Mouse (Mus musculus) hindbrain, embryonic 14.5 days (tissue): Measurements from ENCODE around the gene Galnt18. TPM values are rescaled to one million over a fixed set of nuclear protein-coding genes. Genes with fewer than 3 reads are reported as not detected.
A peak's percentile ranks its signal among the peaks of the same experiment; 100 is the strongest.

Experiments used
- ATAC-seq: fragments of 200-750 bp; cut with Nextera tagmentation; 2 replicates; pipeline ENCODE4 v1.8.0; 2017; ENCODE audit warnings: moderate number of reproducible peaks, mild to moderate bottlenecking, moderate TSS enrichment, moderate library complexity; ENCODE audit not compliant: low FRiP score
- DNase-seq: peaks from one replicate; pipeline ENCODE4 v3.0.0-alpha.2; 2015; ENCODE audit warnings: low spot score
- H3K27ac ChIP-seq: fragments of 300-500 bp; sonication (generic); 2 replicates; pipeline ENCODE4 v1.5.1; 2014; ENCODE audit warnings: mild to moderate bottlenecking, moderate library complexity
- H3K27me3 ChIP-seq: fragments of 300-500 bp; sonication (generic); 2 replicates; pipeline ENCODE4 v1.6.1; 2014; ENCODE audit warnings: mild to moderate bottlenecking, low read length, mixed read lengths; ENCODE audit not compliant: control insufficient read depth, insufficient read depth
- H3K36me3 ChIP-seq: fragments of 300-500 bp; sonication (generic); replicated peaks from 2 replicates; pipeline ENCODE4 v1.6.1; 2014; ENCODE audit not compliant: control insufficient read depth, insufficient read depth
- H3K4me1 ChIP-seq: fragments of 300-500 bp; sonication (generic); replicated peaks from 2 replicates; pipeline ENCODE4 v1.6.1; 2014; ENCODE audit warnings: antibody characterized with exemption, low read length, mixed read lengths; ENCODE audit not compliant: control insufficient read depth, insufficient read depth
- H3K4me2 ChIP-seq: fragments of 300-500 bp; sonication (generic); replicated peaks from 2 replicates; pipeline ENCODE4 v1.6.1; 2014; ENCODE audit warnings: mild to moderate bottlenecking, moderate library complexity
- H3K4me3 ChIP-seq: fragments of 300-500 bp; sonication (generic); replicated peaks from 2 replicates; pipeline ENCODE4 v1.5.1; 2014; ENCODE audit warnings: mild to moderate bottlenecking, low read length
- H3K9ac ChIP-seq: fragments of 300-500 bp; sonication (generic); 2 replicates; pipeline ENCODE4 v1.6.1; 2014
- H3K9me3 ChIP-seq: fragments of 300-500 bp; sonication (generic); 2 replicates; pipeline ENCODE4 v1.6.1; 2016; ENCODE audit warnings: low read length; ENCODE audit not compliant: control insufficient read depth
- WGBS: fragments of 180-500 bp; shearing (Covaris S2); extraction: QIAGEN DNeasy Blood & Tissue Kit; methylation state at CpG from one replicate; pipeline ENCODE4 v1.1.7; 2014; 5-methylcytosine and 5-hydroxymethylcytosine counted together
- polyA plus RNA-seq: library from polyadenylated mRNA; unstranded; fragments of >200 nt; fragmentation: Nextera tagmentation; extraction: Ambion mirVana; gene quantifications from 2 replicates; pipeline ENCODE4 v1.2.1, GENCODE M21; 2014

Galnt18 gene
- polyA plus RNA-seq, 1 experiment from 2014 or later: 10.9 TPM

- Histone ChIP-seq H3K27me3 (no peaks in the 10 kb centered on the region), H3K9me3 (no peaks in the 10 kb centered on the region), H3K4me1 (no peaks in the 10 kb centered on the region), H3K9ac (no peak overlapping the region), H3K27ac (no peak overlapping the region), H3K4me3 (no peak overlapping the region), H3K4me2 (no peak overlapping the region), H3K36me3 (no peaks in the 10 kb centered on the region)
- DNase-seq (no peak), ATAC-seq (peak; percentile 70; the same call in 1 of the 2 replicates)
- 55% methylated on average over 5 of the region's 5 CpGs for WGBS
Observed at GRCm38 (mm10) chr7:111467715-111468114, 312.1 kb downstream of the Galnt18 start.

- 87% methylated on average over 1 of the region's 1 CpGs for WGBS
- DNase-seq (no peak), ATAC-seq (no peak)
Observed at GRCm38 (mm10) chr7:111466720-111467119, 313.1 kb downstream of the Galnt18 start.

GRCm38 (mm10) chr7:111466121-111466520 lies 313.7 kb downstream of the Galnt18 start:
- ATAC-seq (no peak), DNase-seq (no peak)
- no peak overlapping the region for H3K4me2 ChIP-seq
- H3K27ac ChIP-seq: no peak overlapping the region
- 85% methylated on average over 3 of the region's 3 CpGs for WGBS
- H3K36me3 ChIP-seq: no peaks in the 10 kb centered on the region
- no peak overlapping the region for H3K4me3 ChIP-seq
- H3K4me1 ChIP-seq: no peaks in the 10 kb centered on the region
- no peak overlapping the region for H3K9ac ChIP-seq
- no peaks in the 10 kb centered on the region for H3K27me3 ChIP-seq
- no peaks in the 10 kb centered on the region for H3K9me3 ChIP-seq

More at GRCm38 (mm10) chr7:111466720-111467119, 313.1 kb downstream of the Galnt18 start:
- H3K4me2 ChIP-seq: no peak overlapping the region
- no peak overlapping the region for H3K9ac ChIP-seq
- no peaks in the 10 kb centered on the region for H3K9me3 ChIP-seq
- no peaks in the 10 kb centered on the region for H3K4me1 ChIP-seq
- no peak overlapping the region for H3K4me3 ChIP-seq
- H3K27me3 ChIP-seq: no peaks in the 10 kb centered on the region
- no peaks in the 10 kb centered on the region for H3K36me3 ChIP-seq
- H3K27ac ChIP-seq: no peak overlapping the region

GRCm38 (mm10) chr7:111459716-111460115 lies 320.1 kb downstream of the Galnt18 start:
- WGBS: 86% methylated on average over 4 of the region's 4 CpGs
- Histone ChIP-seq H3K4me2 (no peak overlapping the region), H3K36me3 (no peaks in the 10 kb centered on the region), H3K9me3 (no peaks in the 10 kb centered on the region), H3K4me3 (no peak overlapping the region), H3K27ac (no peak overlapping the region), H3K9ac (no peak overlapping the region), H3K27me3 (no peaks in the 10 kb centered on the region), H3K4me1 (no peaks in the 10 kb centered on the region)
- DNase-seq (no peak), ATAC-seq (no peak)

- H3K4me3 ChIP-seq: no peak overlapping the region
- DNase-seq (no peak), ATAC-seq (no peak)
- WGBS: 82% methylated on average over 3 of the region's 3 CpGs
- H3K4me1 ChIP-seq: peaks cover 9% of the 10 kb centered on the region
- no peaks in the 10 kb centered on the region for H3K36me3 ChIP-seq
- no peak overlapping the region for H3K27ac ChIP-seq
- no peaks in the 10 kb centered on the region for H3K27me3 ChIP-seq
- no peak overlapping the region for H3K9ac ChIP-seq
- H3K9me3 ChIP-seq: no peaks in the 10 kb centered on the region
- no peak overlapping the region for H3K4me2 ChIP-seq
Observed at GRCm38 (mm10) chr7:111456007-111456406, 323.8 kb downstream of the Galnt18 start.

DNA sequence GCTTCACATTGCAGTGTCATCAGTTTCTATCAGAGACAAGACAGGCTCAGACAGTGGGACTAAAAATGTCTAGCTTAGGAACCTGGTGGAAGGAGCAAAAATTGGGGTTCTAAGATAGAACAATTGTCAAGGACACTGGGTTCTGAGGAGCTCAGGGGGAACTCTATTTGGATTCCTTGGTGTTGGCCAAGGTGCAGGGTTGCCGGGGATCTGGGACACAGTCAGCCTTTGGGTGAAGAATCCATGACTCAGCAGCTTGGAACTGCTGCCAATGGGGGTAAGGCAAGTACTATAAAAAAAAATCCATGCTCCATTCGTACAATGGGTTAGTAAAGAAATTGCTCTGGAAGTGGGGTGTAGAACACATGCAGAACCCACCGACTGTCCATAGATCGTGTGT lies 324.2 kb downstream of the Galnt18 start:
- H3K9me3 ChIP-seq: no peaks in the 10 kb centered on the region
- ATAC-seq (no peak), DNase-seq (no peak)
- H3K9ac ChIP-seq: no peak overlapping the region
- H3K4me3 ChIP-seq: no peak overlapping the region
- H3K27ac ChIP-seq: no peak overlapping the region
- 93% methylated on average over 4 of the region's 4 CpGs for WGBS
- no peak overlapping the region for H3K4me2 ChIP-seq
- H3K27me3 ChIP-seq: no peaks in the 10 kb centered on the region
- no peaks in the 10 kb centered on the region for H3K36me3 ChIP-seq
- H3K4me1 ChIP-seq: peaks cover 9% of the 10 kb centered on the region

DNA sequence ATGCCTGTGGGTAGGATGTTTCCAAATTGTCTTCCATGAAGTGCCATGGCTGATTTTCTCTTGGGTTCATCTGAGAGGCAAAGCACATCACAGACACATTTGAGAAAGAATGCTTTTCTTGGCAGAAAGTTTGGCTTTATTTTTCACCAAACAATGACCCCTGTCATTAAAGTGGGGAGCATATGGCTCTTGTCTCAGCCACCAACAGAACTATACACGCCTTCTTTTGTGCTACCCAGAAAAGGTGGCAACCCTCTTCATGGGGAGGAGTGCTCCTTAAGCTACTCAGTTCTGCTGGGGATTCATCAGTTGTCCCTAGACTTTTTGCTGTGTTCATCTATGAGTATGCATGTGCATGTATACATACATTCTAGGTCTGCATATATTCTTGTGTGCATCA lies 327.8 kb downstream of the Galnt18 start:
- ATAC-seq: no peak
- H3K27me3 ChIP-seq: no peaks in the 10 kb centered on the region
- H3K36me3 ChIP-seq: no peaks in the 10 kb centered on the region
- H3K27ac ChIP-seq: no peak overlapping the region
- peaks cover 9% of the 10 kb centered on the region for H3K4me1 ChIP-seq
- no peaks in the 10 kb centered on the region for H3K9me3 ChIP-seq
- H3K4me2 ChIP-seq: no peak overlapping the region
- H3K4me3 ChIP-seq: no peak overlapping the region
- DNase-seq: no peak
- WGBS: 40% methylated on average over 1 of the region's 1 CpGs
- no peak overlapping the region for H3K9ac ChIP-seq

- Histone ChIP-seq H3K4me3 (no peak overlapping the region), H3K9ac (no peak overlapping the region)
- 69% methylated on average over 6 of the region's 6 CpGs for WGBS
Observed at GRCm38 (mm10) chr7:111450286-111451095, 329.3 kb downstream of the Galnt18 start.

DNA sequence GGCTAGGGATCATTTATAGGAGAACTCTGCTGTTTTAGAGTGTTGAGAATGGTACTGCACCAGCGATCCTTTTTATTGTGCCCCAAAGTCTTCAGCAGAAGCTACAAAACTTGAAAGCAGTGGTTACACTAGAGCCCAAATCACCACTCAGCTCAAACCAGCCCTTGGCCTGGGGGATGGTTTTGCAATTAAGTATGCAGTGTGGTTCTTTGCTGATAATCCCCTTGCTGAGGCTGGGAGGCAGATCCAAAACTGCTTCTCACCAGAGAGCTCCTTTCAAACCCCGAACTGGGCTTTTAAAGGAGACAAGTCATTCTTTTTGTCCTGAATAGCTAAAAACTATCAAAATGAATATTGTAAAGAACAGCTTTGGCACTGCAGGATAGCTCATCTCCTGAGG lies 346.6 kb downstream of the Galnt18 start:
- Histone ChIP-seq H3K27ac (no peak overlapping the region), H3K9me3 (no peaks in the 10 kb centered on the region), H3K4me2 (no peak overlapping the region), H3K36me3 (no peaks in the 10 kb centered on the region), H3K4me1 (no peaks in the 10 kb centered on the region), H3K27me3 (no peaks in the 10 kb centered on the region), H3K9ac (no peak overlapping the region), H3K4me3 (no peak overlapping the region)
- 56% methylated on average over 2 of the region's 2 CpGs for WGBS
- ATAC-seq (no peak), DNase-seq (no peak)

More at GRCm38 (mm10) chr7:111450286-111451095, 329.3 kb downstream of the Galnt18 start:
- H3K27me3 ChIP-seq: no peaks in the 10 kb centered on the region
- H3K36me3 ChIP-seq: no peaks in the 10 kb centered on the region
- H3K9me3 ChIP-seq: no peaks in the 10 kb centered on the region
- no peak for ATAC-seq
- peaks cover 9% of the 10 kb centered on the region for H3K4me1 ChIP-seq
- no peak overlapping the region for H3K4me2 ChIP-seq
- H3K27ac ChIP-seq: no peak overlapping the region
- no peak for DNase-seq
